Mouse (Mus musculus): ENCODE measurements around the gene Notum. TPM values are rescaled to one million over a fixed set of nuclear protein-coding genes. Genes with fewer than 3 reads are reported as not detected.

The Notum gene
- polyA plus RNA-seq, 1 experiment from 2014 or later = 0.57 TPM

Small RNAs within 50 kb of the gene (microRNA-seq; reads per million reads assigned to microRNA genes)
- gene Mir6936 = 2.7 reads per million

Other genes with a start within 250 kb of the Notum start
- 45.9 and 46.9 TPM in 2 replicates for gene Nploc4, start 223.5 kb downstream of the Notum start, polyA plus RNA-seq (2016; fragmentation: Nextera tagmentation; extraction: Ambion mirVana)
- gene Tspan10, start 218.5 kb downstream of the Notum start, polyA plus RNA-seq (2016; fragmentation: Nextera tagmentation; extraction: Ambion mirVana) = 0.30 and 1.6 TPM in 2 replicates
- 0.25 and 0.41 TPM in 2 replicates for gene Pde6g, start 207.7 kb downstream of the Notum start, polyA plus RNA-seq (2016; fragmentation: Nextera tagmentation; extraction: Ambion mirVana)
- 8.7 and 11.8 TPM in 2 replicates for gene Oxld1, start 203.1 kb downstream of the Notum start, polyA plus RNA-seq (2016; fragmentation: Nextera tagmentation; extraction: Ambion mirVana)
- gene Ccdc137, start 203.1 kb downstream of the Notum start, polyA plus RNA-seq (2016; fragmentation: Nextera tagmentation; extraction: Ambion mirVana) = 39.6 and 46.3 TPM in 2 replicates
- 60.7 and 62.1 TPM in 2 replicates for gene Arl16, start 193.6 kb downstream of the Notum start, polyA plus RNA-seq (2016; fragmentation: Nextera tagmentation; extraction: Ambion mirVana)
- 211 and 215 TPM in 2 replicates for gene Mrpl12, start 176.6 kb downstream of the Notum start, polyA plus RNA-seq (2016; fragmentation: Nextera tagmentation; extraction: Ambion mirVana)
- gene Slc25a10, start 169.3 kb downstream of the Notum start, polyA plus RNA-seq (2016; fragmentation: Nextera tagmentation; extraction: Ambion mirVana) = 69.3 and 71.6 TPM in 2 replicates
- gene Gcgr, start 130.5 kb downstream of the Notum start, polyA plus RNA-seq (2016; fragmentation: Nextera tagmentation; extraction: Ambion mirVana) = 0.07 and 0.16 TPM in 2 replicates
- 205 and 212 TPM in 2 replicates for gene Mcrip1, start 111.4 kb downstream of the Notum start, polyA plus RNA-seq (2016; fragmentation: Nextera tagmentation; extraction: Ambion mirVana)
- gene Ppp1r27, start 110.0 kb downstream of the Notum start, polyA plus RNA-seq (2016; fragmentation: Nextera tagmentation; extraction: Ambion mirVana) = not detected in 2 replicates
- gene P4hb, start 87.9 kb downstream of the Notum start, polyA plus RNA-seq (2016; fragmentation: Nextera tagmentation; extraction: Ambion mirVana) = 485 and 533 TPM in 2 replicates
- gene Arhgdia, start 79.6 kb downstream of the Notum start, polyA plus RNA-seq (2016; fragmentation: Nextera tagmentation; extraction: Ambion mirVana) = 744 and 753 TPM in 2 replicates
- gene Alyref, start 62.8 kb downstream of the Notum start, polyA plus RNA-seq (2016; fragmentation: Nextera tagmentation; extraction: Ambion mirVana) = 618 and 646 TPM in 2 replicates
- 218 and 228 TPM in 2 replicates for gene Anapc11, start 62.8 kb downstream of the Notum start, polyA plus RNA-seq (2016; fragmentation: Nextera tagmentation; extraction: Ambion mirVana)
- gene Npb, start 52.7 kb downstream of the Notum start, polyA plus RNA-seq (2016; fragmentation: Nextera tagmentation; extraction: Ambion mirVana) = 0.44 TPM in 1 of 2 replicates, not detected in the other
- gene Pcyt2, start 43.2 kb downstream of the Notum start, polyA plus RNA-seq (2016; fragmentation: Nextera tagmentation; extraction: Ambion mirVana) = 145 and 148 TPM in 2 replicates
- 30.1 and 32.8 TPM in 2 replicates for gene Sirt7, start 35.9 kb downstream of the Notum start, polyA plus RNA-seq (2016; fragmentation: Nextera tagmentation; extraction: Ambion mirVana)
- 20.2 and 22.7 TPM in 2 replicates for gene Mafg, start 27.6 kb downstream of the Notum start, polyA plus RNA-seq (2016; fragmentation: Nextera tagmentation; extraction: Ambion mirVana)
- gene Pycr1, start 17.4 kb downstream of the Notum start, polyA plus RNA-seq (2016; fragmentation: Nextera tagmentation; extraction: Ambion mirVana) = 37.5 and 40.5 TPM in 2 replicates
- gene Myadml2, start 13.0 kb downstream of the Notum start, polyA plus RNA-seq (2016; fragmentation: Nextera tagmentation; extraction: Ambion mirVana) = not detected in 2 replicates
- 134 and 142 TPM in 2 replicates for gene Aspscr1, start 11.8 kb upstream of the Notum start, polyA plus RNA-seq (2016; fragmentation: Nextera tagmentation; extraction: Ambion mirVana)
- 118 and 133 TPM in 2 replicates for gene Cenpx, start 52.6 kb upstream of the Notum start, polyA plus RNA-seq (2016; fragmentation: Nextera tagmentation; extraction: Ambion mirVana)
- gene Lrrc45, start 52.8 kb upstream of the Notum start, polyA plus RNA-seq (2016; fragmentation: Nextera tagmentation; extraction: Ambion mirVana) = 51.9 and 59.2 TPM in 2 replicates
- 23.8 and 28.4 TPM in 2 replicates for gene Rac3, start 60.3 kb upstream of the Notum start, polyA plus RNA-seq (2016; fragmentation: Nextera tagmentation; extraction: Ambion mirVana)
- 13.3 and 14.8 TPM in 2 replicates for gene Dcxr, start 66.1 kb upstream of the Notum start, polyA plus RNA-seq (2016; fragmentation: Nextera tagmentation; extraction: Ambion mirVana)
- gene Cbr2, start 70.9 kb upstream of the Notum start, polyA plus RNA-seq (2016; fragmentation: Nextera tagmentation; extraction: Ambion mirVana) = 1.1 and 1.3 TPM in 2 replicates
- 12.3 and 14.2 TPM in 2 replicates for gene Hmga1b, start 101.6 kb upstream of the Notum start, polyA plus RNA-seq (2016; fragmentation: Nextera tagmentation; extraction: Ambion mirVana)
- gene Rfng, start 123.0 kb upstream of the Notum start, polyA plus RNA-seq (2016; fragmentation: Nextera tagmentation; extraction: Ambion mirVana) = 39.1 and 43.3 TPM in 2 replicates
- 281 and 283 TPM in 2 replicates for gene Gps1, start 123.1 kb upstream of the Notum start, polyA plus RNA-seq (2016; fragmentation: Nextera tagmentation; extraction: Ambion mirVana)
- gene Dus1l, start 135.2 kb upstream of the Notum start, polyA plus RNA-seq (2016; fragmentation: Nextera tagmentation; extraction: Ambion mirVana) = 110 and 111 TPM in 2 replicates
- gene Fasn, start 163.4 kb upstream of the Notum start, polyA plus RNA-seq (2016; fragmentation: Nextera tagmentation; extraction: Ambion mirVana) = 134 and 144 TPM in 2 replicates